In the genomic region with DNA sequence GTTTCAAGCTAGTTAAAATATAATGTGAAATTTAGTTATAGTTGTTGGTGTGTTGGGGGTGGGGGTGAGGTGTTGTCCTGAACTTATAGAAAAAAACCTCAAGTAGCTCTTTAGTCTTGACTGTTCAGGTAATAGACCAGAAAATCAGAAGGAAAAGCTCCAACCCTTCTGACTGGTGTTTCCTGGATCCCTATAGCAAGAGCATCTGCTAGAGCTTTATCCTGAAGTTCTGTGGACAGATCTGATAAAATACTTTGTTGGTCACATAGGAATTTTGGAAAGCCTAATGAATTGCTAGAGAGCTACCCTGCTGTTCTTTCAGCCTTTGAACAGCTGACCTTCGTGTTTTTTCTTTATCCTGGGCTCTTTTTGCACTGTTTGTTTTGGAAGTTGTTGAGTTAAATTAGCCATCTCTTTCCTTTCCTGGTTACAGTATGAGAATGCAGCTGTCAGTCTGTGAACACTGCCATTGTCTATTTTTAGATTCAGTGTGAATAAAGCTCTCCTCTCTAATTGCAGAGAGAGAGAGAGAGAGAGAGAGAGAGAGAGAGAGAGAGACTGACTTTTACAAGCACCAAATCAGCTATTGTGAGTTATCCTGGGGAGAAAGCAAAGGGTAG, we compare ENCODE assay signal across 8 mouse cellular contexts. TPM values are rescaled to one million over a fixed set of nuclear protein-coding genes. Genes with fewer than 3 reads are reported as not detected.
DNase-seq lines count a peak whose midpoint lies in the region; ATAC-seq and TF ChIP-seq lines count a peak whose summit lies in the region.

No protein-coding gene starts in this region.

- no peaks in the 10 kb centered on the region; the same call in 1 of the 2 replicates for H3K36me3 ChIP-seq in lung, embryonic 14.5 days (ENCODE audit: insufficient read depth)
- no peaks in the 10 kb centered on the region for H3K36me3 ChIP-seq in embryonic facial prominence, embryonic 14.5 days (ENCODE audit: control insufficient read depth, insufficient read depth, low read length)
- H3K36me3 ChIP-seq in neural tube, embryonic 15.5 days = no peaks in the 10 kb centered on the region

- no peaks in the 10 kb centered on the region for H3K9me3 ChIP-seq in lung, embryonic 14.5 days (ENCODE audit: low read depth, low read length)
- no peaks in the 10 kb centered on the region for H3K9me3 ChIP-seq in embryonic facial prominence, embryonic 14.5 days (ENCODE audit: control insufficient read depth, low read length)
- no peaks in the 10 kb centered on the region for H3K9me3 ChIP-seq in neural tube, embryonic 15.5 days (replicated peaks)

- ATAC-seq in lung, embryonic 14.5 days (ENCODE audit: insufficient read depth) = no peak
- no peak for ATAC-seq in embryonic facial prominence, embryonic 14.5 days (ENCODE audit: low read depth)
- ATAC-seq in neural tube, embryonic 15.5 days (ENCODE audit: low FRiP score) = peak; percentile 25; the same call in 1 of the 2 replicates

- DNase-seq in lung, embryonic 14.5 days = peak; percentile 4
- no peak for DNase-seq in lung, adult 18-20 months
- peak; percentile 61 for DNase-seq in embryonic facial prominence, embryonic 14.5 days (ENCODE audit: low spot score)
- peak; percentile 30 to 40 for DNase-seq in heart, postnatal 10 days
- DNase-seq in adrenal gland, postnatal 10 days = no peak
- no peak for DNase-seq in cerebellum, postnatal 4 days (ENCODE audit: low spot score in 2 of 2)
- no peak for DNase-seq in lung, postnatal 14 days

- H3K4me3 ChIP-seq in lung, embryonic 14.5 days (ENCODE audit: low read depth, low read length) = no peak overlapping the region
- no peak overlapping the region for H3K4me3 ChIP-seq in embryonic facial prominence, embryonic 14.5 days (ENCODE audit: low read depth, low read length)
- H3K4me3 ChIP-seq in neural tube, embryonic 15.5 days (replicated peaks) = no peak overlapping the region

- H3K9ac ChIP-seq in lung, embryonic 14.5 days = no peak overlapping the region
- no peak overlapping the region for H3K9ac ChIP-seq in embryonic facial prominence, embryonic 14.5 days (ENCODE audit: low read depth, low read length)
- 0 out of 2 replicates have a peak overlapping the region, but pooled peaks have one; percentile 5 for H3K9ac ChIP-seq in neural tube, embryonic 15.5 days (replicated peaks)

- H3K27ac ChIP-seq in lung, embryonic 14.5 days (ENCODE audit: low read depth) = no peak overlapping the region; the same call in 1 of the 2 replicates
- peak overlapping the region; percentile 76 for H3K27ac ChIP-seq in embryonic facial prominence, embryonic 14.5 days (replicated peaks; ENCODE audit: low read depth, low read length)
- H3K27ac ChIP-seq in neural tube, embryonic 15.5 days (replicated peaks) = no peak overlapping the region

- 11% methylated on average over 1 of the region's 1 CpGs for WGBS in lung, embryonic 14.5 days
- WGBS in embryonic facial prominence, embryonic 14.5 days = 17% methylated on average over 1 of the region's 1 CpGs
- WGBS in neural tube, embryonic 15.5 days = 3% methylated on average over 1 of the region's 1 CpGs

- no peaks in the 10 kb centered on the region for H3K27me3 ChIP-seq in lung, embryonic 14.5 days (ENCODE audit: insufficient read depth, low read length)
- no peaks in the 10 kb centered on the region for H3K27me3 ChIP-seq in embryonic facial prominence, embryonic 14.5 days (replicated peaks; ENCODE audit: control insufficient read depth, insufficient read depth, low read length)
- no peaks in the 10 kb centered on the region for H3K27me3 ChIP-seq in neural tube, embryonic 15.5 days (replicated peaks)

- intact Hi-C loops in heart, postnatal 10 days (cut with DNase I) = no loop called here

- TF ChIP-seq CTCF in lung, embryonic 14.5 days (IDR thresholded peaks at IDR 0.05; ENCODE audit: low read depth) = no peak

- H3K4me1 ChIP-seq in lung, embryonic 14.5 days (ENCODE audit: insufficient read depth) = peaks cover 3% of the 10 kb centered on the region; the same call in 1 of the 2 replicates
- H3K4me1 ChIP-seq in embryonic facial prominence, embryonic 14.5 days (ENCODE audit: control insufficient read depth, insufficient read depth, low read length) = peaks cover 24% of the 10 kb centered on the region
- peaks cover 14% of the 10 kb centered on the region for H3K4me1 ChIP-seq in neural tube, embryonic 15.5 days

- no peak overlapping the region for H3K4me2 ChIP-seq in lung, embryonic 14.5 days
- H3K4me2 ChIP-seq in embryonic facial prominence, embryonic 14.5 days (ENCODE audit: low read depth, low read length) = no peak overlapping the region
- H3K4me2 ChIP-seq in neural tube, embryonic 15.5 days = no peak overlapping the region

RNA-seq across cellular contexts. Expression of a gene that starts 46.4 kb away (rescaled TPM):
- 153 and 167 TPM in 2 replicates for polyA plus RNA-seq in lung, embryonic 14.5 days (2014; fragmentation: Nextera tagmentation; extraction: Ambion mirVana)
- polyA plus RNA-seq in embryonic facial prominence, embryonic 14.5 days (2014; fragmentation: Nextera tagmentation; extraction: Ambion mirVana) = 143 and 170 TPM in 2 replicates
- 10 to 100 TPM; 77.9 to 87.8 TPM for total RNA-seq in heart, postnatal 10 days (2021)
- polyA plus RNA-seq in neural tube, embryonic 15.5 days (2015; fragmentation: Nextera tagmentation; extraction: Ambion mirVana) = 62.8 and 79.7 TPM in 2 replicates
- 10 to 100 TPM; 42.5 to 46.5 TPM for total RNA-seq in adrenal gland, postnatal 10 days (2021)

Comparison
In these comparisons a context has a peak if more than half of its experiments do, and no peak if none do; other contexts are left out.
1. DNase-seq: peak in lung, embryonic 14.5 days (single experiment), embryonic facial prominence, embryonic 14.5 days (single experiment) and heart, postnatal 10 days (2 of 2); none in lung, adult 18-20 months (0 of 2), adrenal gland, postnatal 10 days (single experiment), cerebellum, postnatal 4 days (0 of 2) and lung, postnatal 14 days (single experiment).